Mouse (Mus musculus): ENCODE data around the gene Hrh3. TPM values are rescaled to one million over a fixed set of nuclear protein-coding genes. Genes with fewer than 3 reads are reported as not detected.
A peak's percentile ranks its signal among the peaks of the same experiment; 100 is the strongest.

Gene Hrh3
- total RNA-seq, 2 experiments from 2014 or later = not detected

- peak; percentile 60 for DNase-seq (ENCODE audit: low spot score)
- intact Hi-C loops (cut with DNase I) = no loop called here
Observed at GRCm38 (mm10) chr2:180113909-180114890, 9.9 kb upstream of the Hrh3 start.

DNA sequence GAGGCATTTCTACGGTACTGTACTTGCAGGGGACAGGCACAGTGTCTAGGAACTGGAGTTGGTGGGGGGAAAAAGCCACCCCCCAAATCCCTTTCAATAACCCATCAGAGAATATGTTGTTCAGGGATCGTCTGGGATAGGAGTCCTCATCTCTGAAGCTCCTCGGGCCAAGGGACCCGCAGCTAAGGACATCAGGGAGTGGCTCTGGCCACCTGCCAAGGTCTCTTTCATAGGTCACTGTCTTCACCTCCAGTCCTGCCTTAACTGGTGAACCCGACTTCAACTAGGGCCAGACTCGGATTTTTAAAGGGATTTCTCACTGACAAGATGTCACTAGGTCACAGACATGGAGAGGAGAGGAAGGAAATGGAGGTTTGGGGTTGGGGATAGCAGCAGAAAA, 4.0 kb upstream of the Hrh3 start:
- intact Hi-C loops (cut with DNase I) = no loop called here
- DNase-seq (ENCODE audit: low spot score) = no peak

DNA sequence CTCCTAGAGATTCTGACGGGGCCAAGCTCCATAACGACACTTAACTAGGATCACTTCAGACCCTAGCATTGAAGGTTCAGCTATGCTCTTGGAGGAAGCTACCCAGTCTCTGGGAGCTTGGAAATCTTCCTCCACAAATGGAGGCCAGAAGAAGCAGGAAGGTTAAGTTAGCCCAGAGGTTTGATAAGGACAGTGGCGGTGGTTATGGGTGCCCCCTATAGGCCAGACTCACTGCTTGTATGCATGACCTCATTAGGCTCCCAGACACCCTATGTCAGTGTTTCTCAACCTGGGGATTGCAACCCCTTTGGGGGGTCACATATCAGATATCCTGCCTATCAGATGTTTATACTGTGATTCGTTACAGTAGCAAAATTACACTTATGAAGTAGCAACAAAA, 2.8 kb upstream of the Hrh3 start:
- no peak for DNase-seq (ENCODE audit: low spot score)
- intact Hi-C loops (cut with DNase I) = no loop called here

GRCm38 (mm10) chr2:180105441-180106190, 1.3 kb upstream of the Hrh3 start:
- intact Hi-C loops (cut with DNase I) = no loop called here
- DNase-seq (ENCODE audit: low spot score) = no peak

- DNase-seq (ENCODE audit: low spot score) = no peak
- intact Hi-C loops (cut with DNase I) = no loop called here
Observed at GRCm38 (mm10) chr2:180104659-180105377, 530 bp upstream of the Hrh3 start.

GRCm38 (mm10) chr2:180103151-180103977, 924 bp downstream of the Hrh3 start:
- intact Hi-C loops (cut with DNase I) = no loop called here

GRCm38 (mm10) chr2:180099529-180099928, 4.8 kb downstream of the Hrh3 start:
- DNase-seq (ENCODE audit: low spot score) = no peak

More at GRCm38 (mm10) chr2:180103151-180103977, 924 bp downstream of the Hrh3 start:
- no peak for DNase-seq (ENCODE audit: low spot score)

GRCm38 (mm10) chr2:180098167-180098566, 6.1 kb downstream of the Hrh3 start:
- DNase-seq (ENCODE audit: low spot score) = no peak
- intact Hi-C loops (cut with DNase I) = no loop called here

More at GRCm38 (mm10) chr2:180099529-180099928, 4.8 kb downstream of the Hrh3 start:
- intact Hi-C loops (cut with DNase I) = no loop called here

- intact Hi-C loops (cut with DNase I) = no loop called here
- no peak for DNase-seq (ENCODE audit: low spot score)
Observed at GRCm38 (mm10) chr2:180097585-180097984, 6.7 kb downstream of the Hrh3 start.

DNA sequence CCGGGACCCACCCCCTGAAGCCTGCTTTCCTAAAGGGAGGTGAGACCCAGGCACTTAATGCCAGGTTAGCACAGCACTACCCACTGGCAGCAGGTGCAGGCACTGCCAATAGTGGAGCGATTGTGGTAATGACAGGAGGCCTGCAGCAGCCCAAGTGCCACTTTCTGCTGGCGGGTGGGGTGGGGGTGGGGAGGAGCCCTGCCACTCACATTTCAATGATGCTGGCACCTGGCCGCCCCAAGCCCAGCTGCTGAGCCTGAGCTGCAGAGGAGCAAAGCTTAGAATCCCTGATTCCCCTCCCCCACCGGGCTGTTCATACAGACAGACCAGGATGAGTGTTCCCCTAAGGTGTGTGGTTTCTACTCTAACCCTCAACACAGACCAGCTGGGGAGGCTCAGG, 8.6 kb downstream of the Hrh3 start:
- intact Hi-C loops (cut with DNase I) = no loop called here
- no peak for DNase-seq (ENCODE audit: low spot score)

DNA sequence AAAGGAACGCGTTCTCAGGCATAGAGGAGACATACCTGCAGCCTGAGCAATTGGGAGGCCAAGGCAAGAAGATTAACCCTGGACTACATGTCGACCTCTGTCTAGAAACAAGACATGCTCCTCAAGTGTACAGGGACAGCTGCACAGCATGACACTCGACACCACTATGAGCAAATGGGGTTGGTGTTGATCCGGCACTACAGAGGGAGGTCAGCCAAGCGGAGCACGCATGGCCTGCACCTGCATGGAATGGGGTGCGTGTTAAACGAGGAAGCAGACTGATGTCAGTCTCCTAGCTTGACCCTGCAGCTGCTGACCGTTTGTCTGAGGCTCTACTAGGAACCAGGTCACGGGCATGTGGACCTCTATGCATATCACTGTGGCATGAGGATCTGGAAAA, 14.0 kb downstream of the Hrh3 start:
- intact Hi-C loops (cut with DNase I) = no loop called here
- no peak for DNase-seq (ENCODE audit: low spot score)

- intact Hi-C loops (cut with DNase I) = no loop called here
- DNase-seq (ENCODE audit: low spot score) = no peak
Observed at GRCm38 (mm10) chr2:180087472-180087871, 16.8 kb downstream of the Hrh3 start.

DNA sequence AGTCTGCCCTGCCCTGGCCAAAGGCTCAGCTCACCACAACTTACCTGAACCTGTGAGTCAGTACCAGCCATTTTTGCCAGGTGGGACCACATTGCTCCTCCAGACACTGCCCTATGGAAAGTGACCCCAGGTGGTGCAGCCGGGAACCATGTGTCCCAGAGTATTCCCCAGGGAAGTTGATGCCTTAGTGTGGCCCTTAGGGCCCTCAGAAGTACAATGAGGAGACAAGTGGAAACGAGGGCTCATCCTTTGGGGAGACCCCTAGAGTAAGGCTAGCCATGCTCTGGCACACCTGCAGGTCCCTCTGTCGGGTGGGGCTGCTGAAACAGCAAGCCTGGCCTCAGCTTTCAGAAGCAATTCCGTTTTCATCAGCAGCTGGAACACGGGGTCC, 17.7 kb downstream of the Hrh3 start:
- intact Hi-C loops (cut with DNase I) = no loop called here
- no peak for DNase-seq (ENCODE audit: low spot score)

GRCm38 (mm10) chr2:180085926-180086636, 18.2 kb downstream of the Hrh3 start:
- no peak for DNase-seq (ENCODE audit: low spot score)
- intact Hi-C loops (cut with DNase I) = no loop called here

DNA sequence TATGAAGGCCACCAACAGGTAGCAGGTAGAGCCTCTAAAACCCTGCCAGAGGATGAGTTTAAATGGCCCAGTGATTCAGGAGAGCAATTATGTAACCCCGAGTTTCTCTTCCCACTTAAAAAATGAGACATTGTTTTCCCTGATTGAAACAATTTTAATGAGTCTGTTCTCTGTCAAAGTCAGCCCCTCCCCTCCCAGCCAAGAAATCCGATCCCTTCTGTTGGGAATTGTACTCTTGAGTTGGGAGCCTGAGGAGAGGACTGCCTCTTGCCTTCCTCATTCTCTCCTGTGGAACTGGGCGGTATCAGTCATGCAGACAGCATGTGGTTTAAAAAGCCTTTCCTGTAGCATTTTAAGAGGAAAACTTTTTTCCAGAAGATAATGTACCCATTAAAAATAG, 19.7 kb downstream of the Hrh3 start:
- intact Hi-C loops (cut with DNase I) = no loop called here
- DNase-seq (ENCODE audit: low spot score) = no peak

DNA sequence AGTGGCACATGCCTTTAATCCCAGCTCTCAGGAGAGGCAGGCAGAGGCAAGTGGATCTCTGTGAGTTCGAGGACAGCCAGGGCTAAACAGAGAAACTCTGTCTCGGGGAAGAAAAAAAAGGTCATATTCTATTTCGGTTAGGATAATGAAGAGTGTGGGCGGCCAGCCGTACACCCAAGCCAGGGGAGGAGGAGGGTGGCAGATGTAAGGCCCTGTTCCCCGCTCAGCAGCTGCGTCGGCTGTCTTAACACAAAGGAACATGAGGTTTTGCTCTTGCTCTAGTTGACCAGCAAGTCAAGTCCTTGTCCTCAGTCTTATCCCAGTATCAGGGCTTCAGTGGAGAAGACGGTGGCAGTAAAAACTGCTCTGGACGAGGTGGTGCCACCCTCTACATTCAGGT, 21.2 kb downstream of the Hrh3 start:
- DNase-seq (ENCODE audit: low spot score) = no peak

DNA sequence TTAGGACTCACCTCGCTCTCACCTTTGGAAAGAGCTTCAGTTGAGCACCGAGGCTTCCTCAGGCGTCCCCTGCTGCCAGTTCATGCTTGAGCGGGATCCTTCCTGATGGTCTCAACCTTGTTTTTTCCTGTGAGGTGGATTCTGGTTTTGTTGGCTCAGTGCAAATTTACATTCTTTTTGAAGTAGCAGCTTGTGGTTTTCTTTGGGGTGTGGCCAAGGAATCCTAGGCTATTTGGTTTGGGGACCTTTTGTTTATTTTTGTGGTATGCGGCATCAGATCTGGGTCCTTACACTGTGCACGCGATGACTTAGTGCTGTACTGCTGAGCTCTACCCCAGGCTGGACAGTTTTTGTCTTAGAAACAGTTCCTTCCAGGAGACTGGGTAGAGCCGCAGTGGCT, 23.6 kb downstream of the Hrh3 start:
- intact Hi-C loops (cut with DNase I) = no loop called here
- no peak for DNase-seq (ENCODE audit: low spot score)

More for the DNA sequence above, 21.2 kb downstream of the Hrh3 start:
- intact Hi-C loops (cut with DNase I) = no loop called here

GRCm38 (mm10) chr2:180077622-180078021, 26.7 kb downstream of the Hrh3 start:
- no peak for DNase-seq (ENCODE audit: low spot score)
- intact Hi-C loops (cut with DNase I) = no loop called here

GRCm38 (mm10) chr2:180072886-180073285, 31.4 kb downstream of the Hrh3 start:
- DNase-seq (ENCODE audit: low spot score) = no peak
- intact Hi-C loops (cut with DNase I) = no loop called here
